Mouse (Mus musculus) gastrocnemius, postnatal 10 days (tissue): ENCODE data around the gene Mapkbp1. TPM values are rescaled to one million over a fixed set of nuclear protein-coding genes. Genes with fewer than 3 reads are reported as not detected.

ENCODE experiments used
- DNase-seq: peaks from one replicate; pipeline ENCODE4 v3.0.0; 2021; ENCODE audit warnings: mixed read lengths
- total RNA-seq, 2 experiments: library from RNA; stranded (reverse); gene quantifications; 2 replicates each; pipeline ENCODE4 v1.2.3; 2021

Gene Mapkbp1
- total RNA-seq, 2 experiments from 2014 or later = 9.1 to 11.0 TPM

DNA sequence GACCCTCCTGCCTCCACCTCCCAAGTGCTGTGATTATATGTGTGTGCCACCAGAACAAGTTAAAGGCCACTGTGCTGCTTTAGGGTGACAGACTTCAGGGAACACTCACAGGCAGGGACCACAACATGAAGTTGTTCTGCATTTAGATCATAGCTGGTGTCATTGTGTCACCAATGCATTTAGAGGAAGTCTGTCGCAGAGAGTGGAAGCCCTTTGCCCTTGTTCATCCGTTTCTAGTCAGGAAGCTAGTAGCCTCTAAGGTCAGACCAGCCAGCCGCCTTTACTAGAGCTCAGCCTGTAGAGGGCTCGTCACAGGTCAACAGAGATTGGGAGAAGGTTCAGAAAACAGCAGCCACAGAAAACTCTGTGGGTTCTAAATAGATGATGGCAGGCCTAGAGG is 36.2 kb downstream of the Mapkbp1 start:
- no peak for DNase-seq

DNA sequence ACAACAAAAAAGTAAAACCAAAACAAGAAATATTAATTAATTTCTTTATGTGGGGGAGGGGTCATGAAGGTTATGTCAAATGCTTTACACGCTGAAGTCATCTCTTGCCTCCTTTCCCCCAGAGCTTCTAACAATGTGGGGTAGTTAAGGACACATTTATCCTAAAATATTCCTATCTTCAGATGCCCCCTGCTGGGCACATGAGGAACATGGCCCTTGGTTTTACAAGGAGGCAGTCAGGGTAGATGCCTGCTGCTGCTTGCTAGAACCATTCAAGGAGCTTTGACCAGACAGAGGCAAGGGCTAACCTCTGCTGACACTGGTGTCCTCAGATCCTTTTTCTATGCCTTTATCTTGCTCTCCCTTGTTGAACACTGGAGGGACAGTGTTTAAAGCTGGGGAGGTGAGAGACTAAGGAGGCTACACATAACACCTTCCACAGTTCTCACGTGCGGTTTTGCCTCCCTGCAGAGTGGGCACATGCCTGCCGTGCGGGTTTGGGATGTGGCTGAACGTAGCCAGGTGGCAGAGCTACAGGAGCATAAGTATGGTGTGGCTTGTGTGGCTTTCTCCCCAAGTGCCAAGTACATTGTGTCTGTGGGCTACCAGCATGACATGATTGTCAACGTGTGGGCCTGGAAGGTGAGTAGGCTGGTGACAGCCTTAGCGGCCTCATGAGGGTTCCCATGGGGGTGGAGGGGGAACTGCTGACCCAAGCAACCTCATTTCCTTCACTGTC is 39.1 kb downstream of the Mapkbp1 start:
- DNase-seq = peak; percentile 61

DNA sequence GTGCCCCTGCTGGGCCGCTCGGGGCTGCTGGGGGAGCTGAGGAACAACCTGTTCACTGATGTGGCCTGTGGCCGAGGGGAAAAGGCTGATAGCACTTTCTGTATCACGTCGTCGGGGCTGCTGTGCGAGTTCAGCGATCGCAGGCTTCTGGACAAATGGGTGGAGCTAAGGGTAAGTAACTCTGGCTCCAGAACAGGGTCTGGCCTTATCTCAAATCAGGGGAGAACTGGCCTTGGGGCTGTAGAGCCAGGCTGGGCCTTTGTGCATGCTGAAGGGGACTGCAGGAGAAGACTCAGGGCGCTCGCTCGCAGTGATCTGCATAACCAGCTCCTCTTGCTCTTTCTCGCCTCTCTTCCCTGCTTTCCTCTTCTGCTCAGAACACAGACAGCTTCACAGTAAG is 40.4 kb downstream of the Mapkbp1 start:
- DNase-seq = no peak

DNA sequence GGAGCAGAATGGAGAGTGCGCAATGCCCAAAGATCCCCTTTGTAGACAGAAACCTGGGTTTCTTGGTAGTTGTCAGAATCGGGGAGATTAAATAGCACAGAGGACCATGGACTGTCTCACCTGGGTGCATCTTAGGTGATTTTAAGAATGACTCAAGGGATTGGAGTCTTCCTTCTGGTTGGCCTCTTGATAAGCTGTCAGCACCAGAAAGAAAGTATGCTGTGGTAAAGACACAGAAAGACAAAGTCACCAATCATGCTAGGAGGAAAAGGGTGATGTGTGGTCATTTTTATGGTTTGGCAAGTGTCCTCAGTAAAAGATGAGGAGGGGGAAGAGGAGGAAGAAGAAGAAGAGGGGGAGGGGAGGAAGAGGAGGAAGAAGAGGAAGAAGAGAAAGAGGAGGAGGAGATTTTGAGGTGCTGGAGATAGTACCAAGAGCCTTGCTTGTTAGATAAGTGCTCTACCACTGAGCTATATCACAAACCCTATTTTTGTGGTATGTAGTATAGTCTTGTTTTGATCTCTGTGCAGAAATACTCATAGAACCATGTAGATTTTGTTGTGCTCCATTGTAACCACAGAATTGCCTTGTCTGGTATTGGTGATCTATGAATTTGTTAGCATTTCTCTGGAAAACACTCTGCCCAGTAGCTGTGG is 41.5 kb downstream of the Mapkbp1 start:
- DNase-seq = no peak

DNA sequence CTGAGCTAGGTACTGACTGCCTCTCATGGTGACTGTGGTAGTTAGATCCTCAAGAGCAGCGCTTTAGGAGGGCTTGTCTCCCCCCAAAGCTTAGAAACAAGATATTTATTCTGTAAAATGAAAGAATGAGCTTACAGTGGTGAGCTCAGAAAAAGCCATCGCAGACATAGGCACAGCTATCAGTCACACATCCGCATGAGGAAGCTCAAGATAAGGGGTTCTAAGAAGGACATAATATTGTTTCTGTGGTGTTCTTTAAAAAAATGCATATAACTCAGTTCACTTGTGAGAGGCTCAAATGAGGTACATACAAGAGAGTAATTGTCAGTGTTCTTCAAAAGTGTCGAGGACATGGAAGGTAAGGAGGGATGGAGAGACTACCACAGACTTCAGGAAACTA is 43.4 kb downstream of the Mapkbp1 start:
- no peak for DNase-seq

DNA sequence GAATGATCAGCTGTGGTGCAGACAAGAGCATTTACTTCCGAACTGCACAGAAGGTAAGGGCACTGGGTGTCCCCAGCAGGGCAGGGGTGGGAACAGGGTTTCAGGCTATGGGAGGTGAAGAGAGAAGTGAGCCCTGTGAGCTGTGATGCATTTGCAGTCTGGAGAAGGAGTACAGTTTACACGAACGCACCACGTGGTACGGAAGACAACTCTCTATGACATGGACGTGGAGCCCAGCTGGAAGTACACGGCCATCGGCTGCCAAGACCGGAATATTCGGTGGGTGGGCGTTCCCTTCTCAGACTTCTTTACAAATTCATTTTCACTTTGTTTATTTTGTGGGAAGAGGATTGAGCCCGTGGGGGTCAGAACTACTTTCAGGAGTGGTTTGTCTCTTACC is 45.1 kb downstream of the Mapkbp1 start:
- no peak for DNase-seq

DNA sequence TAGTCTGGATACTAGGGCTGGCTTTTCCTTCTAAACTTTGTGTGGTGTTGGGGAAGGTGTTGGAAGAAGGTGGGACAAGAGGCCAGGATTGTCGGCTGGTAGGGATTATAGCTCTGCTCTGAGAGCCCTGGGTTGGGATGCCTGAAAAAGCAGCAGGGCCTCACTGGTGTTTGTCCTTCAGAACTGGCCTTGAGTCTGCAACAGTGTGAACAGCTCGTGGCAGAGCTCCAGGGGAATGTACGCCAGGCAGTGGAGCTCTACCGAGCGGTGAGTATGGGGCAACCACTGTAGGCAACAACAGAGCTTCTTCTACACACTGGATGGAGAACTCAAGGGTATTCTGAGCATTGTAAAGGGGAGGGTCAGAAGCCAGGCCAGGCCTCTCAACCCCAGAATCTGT is 51.8 kb downstream of the Mapkbp1 start:
- DNase-seq = no peak

DNA sequence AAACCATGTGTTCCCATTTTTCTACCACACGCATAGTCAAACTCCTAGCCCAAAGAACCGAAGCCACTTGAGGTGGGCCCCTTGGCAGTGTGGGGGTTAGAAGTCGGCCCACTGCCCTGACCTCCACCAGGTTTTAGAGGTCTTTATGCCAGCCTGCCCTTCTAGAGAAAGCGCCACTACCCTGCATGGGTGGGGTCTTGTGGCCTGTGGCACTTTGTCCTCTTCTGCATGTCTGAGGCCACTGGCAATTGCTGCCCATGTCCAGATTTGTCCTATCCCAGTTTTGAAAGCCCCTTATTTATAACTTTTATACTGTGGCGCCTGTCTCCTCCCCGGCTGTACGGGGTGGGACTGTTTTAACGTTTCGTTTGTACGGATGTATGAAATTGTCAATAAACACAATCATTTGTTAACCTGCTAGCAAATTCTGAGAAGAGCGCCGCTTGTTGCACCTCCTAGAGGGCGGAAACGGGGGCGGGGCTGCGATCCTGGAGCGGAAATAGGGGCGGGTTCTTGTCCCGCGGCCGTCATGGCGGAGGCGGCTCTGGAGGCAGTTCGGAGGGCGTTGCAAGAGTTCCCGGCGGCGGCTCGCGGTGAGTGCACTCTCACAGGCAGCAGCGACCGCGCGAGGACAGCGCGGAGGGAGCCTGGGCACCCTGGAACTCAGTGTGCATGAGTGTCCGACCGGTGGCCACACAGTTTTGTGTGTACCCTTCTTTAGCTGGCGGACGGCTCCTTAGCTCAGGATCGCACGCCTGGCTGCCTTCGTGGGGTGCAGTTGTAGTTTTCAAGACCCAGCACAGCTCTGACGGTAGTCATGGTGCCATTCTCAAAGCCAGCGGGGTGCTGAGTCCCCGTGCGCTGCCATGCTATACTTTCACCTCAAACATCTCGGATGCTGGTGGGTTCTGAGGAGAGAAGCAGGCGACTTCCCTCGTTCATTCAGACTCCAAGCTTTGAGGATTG is 54.8 kb downstream of the Mapkbp1 start, which contains the start of the genes Jmjd7 and Gm28042:
TSS of gene Jmjd7 (plus strand) at position 500 of the 966 bp plus-strand sequence.
TSS of gene Gm28042 (plus strand) at position 510 of the 966 bp plus-strand sequence.
- DNase-seq = peak; percentile 95

DNA sequence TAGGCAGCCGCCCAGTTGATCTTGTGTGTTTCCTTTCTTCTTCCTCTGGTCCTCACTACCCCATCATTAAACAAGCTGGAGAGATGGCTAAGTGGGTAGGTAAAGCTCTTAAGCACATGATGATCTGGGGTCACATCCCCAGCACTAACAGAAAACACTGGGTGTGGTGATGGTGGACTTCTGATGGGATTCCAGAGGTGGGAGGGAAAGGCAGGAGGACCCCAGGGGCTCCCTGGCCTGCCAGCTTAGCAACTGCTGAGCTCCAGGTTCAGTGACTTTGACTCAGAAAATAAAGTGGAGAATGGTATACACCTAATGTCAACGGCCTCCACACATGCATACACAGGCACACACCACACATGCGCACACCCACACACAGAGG is 55.4 kb downstream of the Mapkbp1 start:
- DNase-seq = no peak

DNA sequence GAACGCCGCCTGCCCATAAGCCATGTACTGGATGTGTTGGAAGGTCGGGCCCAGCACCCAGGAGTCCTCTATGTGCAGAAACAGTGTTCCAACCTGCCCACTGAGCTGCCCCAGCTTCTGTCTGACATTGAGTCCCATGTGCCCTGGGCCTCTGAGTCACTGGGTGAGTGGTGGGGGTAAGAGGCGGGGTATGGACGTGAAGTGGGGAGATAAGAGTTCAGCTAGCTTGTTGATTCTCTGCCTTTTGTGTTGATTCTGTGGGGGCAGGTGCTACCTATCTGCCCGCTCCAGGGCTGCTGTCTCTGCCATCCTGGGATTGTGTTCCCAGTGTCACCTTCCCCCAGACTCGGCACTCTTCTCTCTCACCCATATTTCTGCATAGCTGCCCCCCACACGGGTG is 57.9 kb downstream of the Mapkbp1 start:
- DNase-seq = no peak

DNA sequence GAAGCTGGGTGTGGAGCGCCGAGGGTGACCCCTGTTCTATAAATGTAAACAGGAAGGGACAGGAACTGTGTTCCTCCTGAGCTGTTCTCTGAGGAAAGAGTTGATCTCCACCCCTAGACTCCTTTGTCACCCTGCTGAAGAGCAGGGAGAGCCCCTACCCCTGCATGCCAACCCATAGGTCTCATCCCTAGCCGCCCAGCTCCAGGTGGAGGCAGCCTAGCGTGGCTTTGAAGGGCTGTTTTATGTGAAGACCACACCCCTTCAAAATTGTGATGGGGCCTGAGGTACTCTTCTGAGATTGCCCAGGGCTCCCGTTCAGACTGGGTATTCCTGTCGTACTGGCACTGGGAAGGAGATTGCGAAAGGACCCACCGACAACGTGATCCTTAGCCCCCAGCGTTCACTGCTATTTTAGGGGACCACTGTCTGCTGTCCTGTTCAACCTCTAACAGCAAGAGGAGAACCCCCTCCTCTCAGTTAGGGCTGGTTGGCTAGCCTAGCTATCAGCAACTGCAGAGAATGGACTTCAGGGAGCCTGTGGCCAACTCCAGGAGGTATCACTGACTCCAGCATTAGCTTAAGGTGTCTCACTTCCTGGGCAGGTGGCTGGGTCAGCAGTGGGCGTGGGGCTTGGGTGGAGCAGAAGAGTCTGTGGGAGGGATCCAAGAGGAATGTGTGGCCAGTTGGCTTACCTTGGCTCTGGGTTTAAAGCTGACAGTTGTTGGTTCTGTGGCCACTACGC is 60.4 kb downstream of the Mapkbp1 start, which contains the start of gene Pla2g4b:
TSS of gene Pla2g4b (plus strand) at position 692 of the 742 bp plus-strand sequence.
- DNase-seq = no peak

DNA sequence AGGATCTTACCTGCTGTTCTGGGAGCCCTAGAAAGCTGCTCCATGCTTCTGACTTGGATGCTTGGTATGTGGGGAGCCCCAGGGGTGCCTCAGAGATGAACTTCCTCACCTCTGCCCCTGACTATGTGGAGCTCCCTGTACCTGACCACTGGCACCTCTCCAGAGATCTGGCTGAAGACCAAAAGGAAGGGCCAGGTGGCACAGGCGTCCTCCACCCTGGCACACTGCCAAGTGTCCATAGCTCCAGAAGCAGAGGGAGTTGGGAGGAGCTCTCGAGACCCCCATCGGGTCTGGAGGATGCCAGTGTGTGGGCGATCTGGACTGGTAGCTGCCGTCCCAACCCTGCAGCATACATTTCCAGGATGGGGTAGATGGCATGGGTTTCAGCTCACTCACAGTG is 61.2 kb downstream of the Mapkbp1 start:
- no peak for DNase-seq

DNA sequence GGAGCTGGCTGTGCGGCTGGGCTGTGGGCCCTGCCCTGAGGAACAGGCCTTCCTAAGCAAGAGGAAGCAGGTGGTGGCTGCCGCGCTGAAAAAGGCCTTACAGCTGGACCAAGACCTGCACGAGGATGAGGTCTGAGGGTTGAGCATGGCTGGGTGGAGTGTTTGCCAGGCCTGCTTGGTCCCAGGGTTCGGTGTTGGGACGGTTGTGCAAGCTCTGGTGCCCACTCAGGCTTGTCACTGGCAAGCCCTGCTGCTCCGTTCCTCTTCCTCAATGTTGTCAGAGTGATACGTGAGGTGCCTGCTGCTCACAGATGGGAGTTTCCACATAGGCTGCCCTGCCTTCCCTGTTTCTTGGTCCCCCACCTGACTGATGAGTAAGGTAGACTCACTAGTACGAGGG is 65.2 kb downstream of the Mapkbp1 start:
- no peak for DNase-seq

DNA sequence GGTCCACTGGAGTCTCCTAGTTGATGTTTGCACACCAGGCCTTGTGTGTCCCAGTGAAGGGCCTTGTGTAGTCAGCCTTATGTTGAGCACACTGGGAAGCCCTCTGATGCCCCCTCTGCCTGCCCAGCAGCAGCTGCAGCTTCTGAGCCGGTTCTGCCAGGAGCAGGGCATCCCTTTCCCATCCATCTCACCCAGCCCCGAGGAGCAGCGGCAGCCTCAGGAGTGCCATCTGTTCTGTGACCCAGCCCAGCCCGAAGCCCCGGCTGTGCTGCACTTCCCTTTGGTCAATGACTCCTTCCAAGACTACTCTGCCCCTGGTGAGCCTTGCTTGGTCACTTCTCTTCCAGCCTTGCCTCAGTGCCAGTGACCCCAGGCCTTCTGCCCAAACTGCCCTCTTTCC is 68.5 kb downstream of the Mapkbp1 start:
- DNase-seq = no peak

DNA sequence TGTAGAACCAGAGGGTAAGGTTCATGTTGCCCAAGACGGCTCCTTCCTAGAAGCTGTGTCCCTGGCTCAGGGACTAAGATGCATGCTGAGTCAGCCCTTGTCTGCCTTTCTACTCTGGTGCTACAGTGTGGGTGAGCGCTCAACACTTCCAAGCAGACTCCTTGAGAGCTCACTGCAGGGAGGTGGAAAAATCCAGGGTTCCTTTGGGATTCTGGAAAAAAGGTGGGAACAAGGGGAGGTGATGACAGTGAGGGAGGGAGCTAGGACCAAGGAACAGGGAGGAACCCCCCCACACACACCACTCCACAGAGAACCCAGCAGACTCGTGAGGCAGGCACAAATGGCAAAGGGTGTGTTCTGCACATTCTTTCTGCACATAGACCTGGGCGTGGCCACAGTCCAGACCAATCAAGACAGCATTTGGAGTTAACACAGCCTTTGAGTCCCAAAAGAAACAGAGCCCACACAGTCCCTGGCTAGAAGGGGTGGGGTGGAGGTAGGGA is 71.7 kb downstream of the Mapkbp1 start:
- no peak for DNase-seq

DNA sequence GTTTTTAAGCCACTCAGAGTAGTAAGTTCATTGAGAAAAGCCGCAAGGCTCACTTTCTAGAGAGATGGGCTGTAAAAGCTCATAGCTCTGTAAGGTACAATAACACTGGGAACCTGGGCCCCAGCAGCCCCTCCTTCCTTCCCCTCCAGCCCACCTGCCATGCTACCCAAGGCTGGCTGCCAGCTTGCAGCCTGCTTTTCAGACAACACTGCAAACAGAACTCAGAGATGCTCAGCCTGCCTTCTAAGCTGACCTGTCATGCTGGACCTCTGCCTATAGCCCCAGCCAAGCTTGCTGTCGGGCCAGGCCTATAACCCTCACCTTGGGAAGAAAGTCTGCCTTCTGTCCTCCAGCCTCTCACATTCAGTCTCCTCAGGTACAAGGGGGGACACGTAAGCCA is 72.2 kb downstream of the Mapkbp1 start:
- DNase-seq = no peak

DNA sequence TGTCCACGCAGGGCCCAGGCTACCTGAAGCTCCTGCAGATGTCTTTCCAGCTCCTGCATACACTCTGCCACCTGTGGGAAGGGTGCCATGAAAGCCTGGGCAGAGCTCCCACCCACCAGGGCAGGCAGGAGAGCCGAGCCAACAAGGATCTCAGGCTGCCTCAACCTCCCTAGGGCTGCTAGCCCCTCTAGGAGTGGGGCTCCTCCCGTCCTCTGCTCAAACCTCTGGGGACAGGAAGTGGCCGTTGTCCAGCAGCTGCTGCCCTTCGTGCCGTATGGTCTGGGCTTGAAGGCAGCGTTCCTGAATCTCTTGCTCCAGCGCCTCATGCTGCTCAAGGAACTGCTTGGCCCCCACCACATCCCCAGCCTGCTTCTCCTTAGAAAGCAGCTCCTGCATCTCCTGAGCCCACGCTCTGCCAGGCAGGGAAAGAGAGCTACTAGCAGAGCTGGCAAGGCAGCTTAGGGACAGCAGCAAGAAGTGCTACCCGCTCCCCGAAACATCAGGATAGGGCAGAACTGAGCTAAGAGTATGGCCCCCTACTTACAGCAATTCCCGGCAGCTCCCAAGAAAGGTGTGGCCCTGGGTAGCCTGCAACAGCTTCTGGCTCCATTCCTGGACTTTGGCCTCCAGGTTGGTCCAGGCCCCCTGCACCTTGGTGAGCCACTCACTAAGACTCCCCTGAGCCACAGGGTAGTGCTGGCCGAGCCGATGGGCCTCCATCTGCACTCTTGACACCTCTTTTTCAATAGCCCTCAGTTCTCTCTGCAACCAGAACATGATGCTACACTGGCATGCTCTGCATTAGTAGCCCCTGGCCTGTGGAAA is 74.2 kb downstream of the Mapkbp1 start:
- DNase-seq = no peak

DNA sequence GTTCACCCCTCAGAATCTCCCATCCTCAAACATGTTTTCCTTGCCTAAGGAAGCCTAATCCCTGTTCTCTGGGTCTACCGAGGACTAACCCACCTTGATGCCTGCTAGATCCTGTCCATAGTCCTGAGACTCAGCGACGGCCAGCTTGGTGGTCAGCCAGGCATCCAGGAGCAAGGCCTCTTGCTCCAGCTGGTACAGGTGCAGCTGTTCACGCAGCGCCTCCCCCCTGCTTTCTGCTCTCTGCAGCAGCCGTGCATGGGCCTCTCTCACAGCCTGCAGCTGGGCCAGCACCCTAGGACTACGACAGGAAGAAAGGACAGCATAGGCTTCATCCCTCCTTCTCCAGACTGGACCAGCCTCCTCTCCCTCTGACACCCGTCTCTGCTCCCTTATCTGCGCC is 75.7 kb downstream of the Mapkbp1 start:
- DNase-seq = no peak

DNA sequence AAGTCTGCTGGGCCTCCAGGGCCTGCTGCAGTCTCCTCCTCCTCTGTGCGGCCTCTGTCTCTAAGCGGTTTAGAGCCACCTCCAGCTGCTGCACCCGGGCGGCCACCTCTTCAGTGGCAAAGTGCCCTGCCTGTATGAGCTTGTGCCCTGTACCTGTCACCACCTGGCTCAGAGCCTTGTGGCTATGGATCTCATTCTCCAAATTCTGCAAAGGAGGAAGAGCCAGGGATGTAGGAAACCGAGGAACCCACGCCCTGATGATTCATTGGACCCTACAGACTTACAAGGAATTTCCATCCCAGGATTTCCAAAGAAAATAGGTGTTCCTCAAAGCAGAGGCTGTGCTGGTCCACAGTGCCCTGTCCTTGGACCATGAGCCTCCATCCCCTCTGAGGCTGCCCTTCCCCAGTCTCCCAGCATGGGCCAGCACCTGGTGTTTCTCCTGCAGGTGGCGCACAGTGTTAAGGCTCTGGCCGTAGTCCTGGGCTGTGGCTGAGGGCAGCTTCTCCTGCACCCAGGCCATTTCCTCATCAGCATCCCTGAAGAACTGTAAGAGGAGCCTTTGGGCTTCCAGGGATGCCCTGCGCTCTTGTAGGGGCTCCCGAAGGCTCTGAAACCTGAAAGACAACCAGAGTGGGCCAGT is 77.3 kb downstream of the Mapkbp1 start:
- DNase-seq = peak; percentile 53

DNA sequence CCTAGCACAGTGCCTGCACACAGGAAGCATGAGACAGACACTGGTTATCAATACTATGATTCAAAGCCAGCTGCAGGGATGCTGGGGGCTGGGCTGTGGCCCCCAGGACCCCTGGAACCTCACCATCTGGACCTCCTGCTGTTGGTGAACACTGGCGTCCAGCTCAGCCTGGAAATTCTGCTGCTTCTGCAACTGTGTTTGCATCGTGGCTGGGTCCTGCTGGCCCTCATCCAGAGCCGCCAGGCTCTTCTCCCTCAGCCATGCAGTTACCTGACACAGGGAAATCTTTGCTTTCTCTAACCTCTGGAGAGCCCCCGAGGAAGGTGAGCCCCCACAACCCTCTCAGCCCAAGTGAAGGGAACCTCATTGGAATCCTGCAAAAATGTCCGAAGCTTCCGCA is 78.9 kb downstream of the Mapkbp1 start:
- no peak for DNase-seq
